Mouse (Mus musculus) CH12.LX (cell line): ENCODE measurements around the gene Suz12.

Source experiments
- E2F4 ChIP-seq: IDR thresholded peaks from 2 replicates; pipeline ENCODE4 v1.6.1; 2011; ENCODE audit warnings: low read depth, low read length, improper control_type of control experiment; ENCODE audit not compliant: insufficient replicate concordance
- GABPA ChIP-seq: IDR thresholded peaks from 2 replicates; pipeline ENCODE4 v1.6.1; 2012; ENCODE audit warnings: low read depth, low read length, improper control_type of control experiment, inconsistent platforms; ENCODE audit not compliant: insufficient replicate concordance
- JUND ChIP-seq: conservative IDR thresholded peaks from 2 replicates; pipeline ENCODE4 v1.6.1; 2011; ENCODE audit warnings: low read depth, low read length, improper control_type of control experiment
- KAT2A ChIP-seq: IDR thresholded peaks from 2 replicates; pipeline ENCODE4 v1.6.1; 2012; ENCODE audit warnings: low read length, improper control_type of control experiment, inconsistent platforms; ENCODE audit not compliant: insufficient replicate concordance
- POLR2A ChIP-seq: IDR thresholded peaks from 2 replicates; pipeline ENCODE4 v1.6.1; 2011; ENCODE audit warnings: low read depth, mild to moderate bottlenecking, improper control_type of control experiment, low read length
- RCOR1 ChIP-seq: conservative IDR thresholded peaks from 2 replicates; pipeline ENCODE4 v1.6.1; 2012; ENCODE audit warnings: low read depth, mild to moderate bottlenecking, inconsistent platforms, low read length, improper control_type of control experiment
- ZC3H11A ChIP-seq: IDR thresholded peaks from 2 replicates; pipeline ENCODE4 v1.6.1; 2012; ENCODE audit warnings: low read depth, mild to moderate bottlenecking, inconsistent platforms, low read length, improper control_type of control experiment
- ZKSCAN1 ChIP-seq: IDR thresholded peaks from 2 replicates; pipeline ENCODE4 v1.6.1; 2012; ENCODE audit warnings: low read depth, inconsistent platforms, low read length, improper control_type of control experiment, borderline replicate concordance

- TF ChIP-seq ZC3H11A, result no peak
- TF ChIP-seq RCOR1, result no peak
- no peak for TF ChIP-seq ZKSCAN1
- no peak for TF ChIP-seq KAT2A
- no peak for TF ChIP-seq E2F4
- TF ChIP-seq GABPA, result no peak
- no peak for TF ChIP-seq POLR2A
- TF ChIP-seq JUND, result no peak
Measured at GRCm38 (mm10) chr11:79990120-79990519, 2.8 kb upstream of the Suz12 start.
